Mouse (Mus musculus) stomach, postnatal 0 days (tissue): ENCODE measurements around the gene Ifi27l2a.

Source experiments
- CTCF ChIP-seq: IDR thresholded peaks from 2 replicates; pipeline ENCODE4 v1.5.1; 2016; ENCODE audit warnings: antibody characterized with exemption, low read depth, mild to moderate bottlenecking, moderate library complexity
- EP300 ChIP-seq: optimal IDR thresholded peaks from 2 replicates; pipeline ENCODE3; 2016; ENCODE audit warnings: antibody characterized with exemption

DNA sequence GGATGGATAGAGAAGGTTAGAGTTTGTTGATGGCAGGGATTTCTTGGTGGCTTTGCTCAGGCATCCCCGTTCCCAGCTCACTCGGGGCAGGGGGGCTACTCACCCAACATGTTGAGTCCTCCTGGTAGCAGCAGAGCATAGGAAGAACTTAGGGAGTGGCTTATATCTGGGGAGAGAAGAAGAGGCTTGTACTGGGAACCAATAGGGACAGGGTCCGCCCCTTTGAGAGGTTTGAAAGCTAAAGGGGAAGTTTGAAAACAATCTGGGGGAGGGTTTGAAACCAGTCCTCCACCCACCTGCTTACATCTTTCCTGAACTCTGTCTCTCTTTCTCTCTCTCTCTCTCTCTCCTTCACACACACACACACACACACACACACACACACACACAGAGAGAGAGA lies at the start of gene Ifi27l2a:
- TF ChIP-seq CTCF (no peak), EP300 (no peak)
